Mouse (Mus musculus): ENCODE measurements at regions not wholly inside any gene's neighbourhood (a gene's known extent, or its start where the extent isn't known, plus 50 kb on each side); places are given as distances from the start of the nearest gene placed in this dataset.
A peak's percentile ranks its signal among the peaks of the same experiment; 100 is the strongest.
"Not testable (repeated sequence)": the region's sequence is repeated elsewhere in the genome, so short reads cannot be mapped to it uniquely, and the experiment has no call there.

GRCm38 (mm10) chr16:30683986-30684385 is 84.5 kb downstream of the Fam43a start:
- peak; percentile 11 for DNase-seq (ENCODE audit: low spot score)

GRCm38 (mm10) chr16:30686536-30686935 is 87.0 kb downstream of the Fam43a start:
- no peak for DNase-seq (ENCODE audit: low spot score)

GRCm38 (mm10) chr16:30687225-30687624 is 87.7 kb downstream of the Fam43a start:
- DNase-seq (ENCODE audit: low spot score) = no peak

- no peak for DNase-seq (ENCODE audit: low spot score)
Measured at GRCm38 (mm10) chr16:30687682-30688081, 88.2 kb downstream of the Fam43a start.

GRCm38 (mm10) chr16:30690531-30690930 is 91.0 kb downstream of the Fam43a start:
- no peak for DNase-seq (ENCODE audit: low spot score)

- no peak for DNase-seq (ENCODE audit: low spot score)
Measured at GRCm38 (mm10) chr16:30691964-30692363, 92.4 kb downstream of the Fam43a start.

GRCm38 (mm10) chr16:30692541-30693141 is 93.1 kb downstream of the Fam43a start:
- DNase-seq (ENCODE audit: low spot score) = no peak

- no peak for DNase-seq (ENCODE audit: low spot score)
Measured at GRCm38 (mm10) chr16:30693206-30693605, 93.7 kb downstream of the Fam43a start.

GRCm38 (mm10) chr16:30693839-30694527 is 94.5 kb downstream of the Fam43a start:
- DNase-seq (ENCODE audit: low spot score) = no peak

- DNase-seq (ENCODE audit: low spot score) = no peak
Measured at GRCm38 (mm10) chr16:30695691-30696090, 96.2 kb downstream of the Fam43a start.

GRCm38 (mm10) chr16:30697209-30697608 is 97.7 kb downstream of the Fam43a start:
- DNase-seq (ENCODE audit: low spot score) = no peak

GRCm38 (mm10) chr16:30697806-30698205 is 98.3 kb downstream of the Fam43a start:
- no peak for DNase-seq (ENCODE audit: low spot score)

- no peak for DNase-seq (ENCODE audit: low spot score)
Measured at GRCm38 (mm10) chr16:30703831-30704230, 104.3 kb downstream of the Fam43a start.

- DNase-seq (ENCODE audit: low spot score) = no peak
Measured at GRCm38 (mm10) chr16:30709501-30709900, 110.0 kb downstream of the Fam43a start.

GRCm38 (mm10) chr16:30709975-30710374 is 110.5 kb downstream of the Fam43a start:
- no peak for DNase-seq (ENCODE audit: low spot score)

GRCm38 (mm10) chr16:30712570-30712969 is 113.0 kb downstream of the Fam43a start:
- DNase-seq (ENCODE audit: low spot score) = no peak

- not testable (repeated sequence) for DNase-seq (ENCODE audit: low spot score)
Measured at GRCm38 (mm10) chr16:30717577-30717976, 118.1 kb downstream of the Fam43a start.

GRCm38 (mm10) chr16:30720791-30721190 is 121.3 kb downstream of the Fam43a start:
- DNase-seq (ENCODE audit: low spot score) = no peak

GRCm38 (mm10) chr16:30721223-30721622 is 121.7 kb downstream of the Fam43a start:
- DNase-seq (ENCODE audit: low spot score) = no peak

GRCm38 (mm10) chr16:30722372-30722771 is 122.8 kb downstream of the Fam43a start:
- no peak for DNase-seq (ENCODE audit: low spot score)

- no peak for DNase-seq (ENCODE audit: low spot score)
Measured at GRCm38 (mm10) chr16:30724591-30724990, 125.1 kb downstream of the Fam43a start.

- no peak for DNase-seq (ENCODE audit: low spot score)
Measured at GRCm38 (mm10) chr16:30732770-30733415, 133.4 kb downstream of the Fam43a start.

GRCm38 (mm10) chr16:30733478-30733877 is 134.0 kb downstream of the Fam43a start:
- DNase-seq (ENCODE audit: low spot score) = no peak

All from ovary, postnatal 14 days (tissue).